Mouse (Mus musculus): ENCODE measurements around the gene Cblb. TPM values are rescaled to one million over a fixed set of nuclear protein-coding genes. Genes with fewer than 3 reads are reported as not detected.

Cblb gene
- polyA plus RNA-seq, 1 experiment from 2014 or later: 28.9 TPM

- WGBS: 92% methylated on average over 7 of the region's 7 CpGs
- Histone ChIP-seq H3K4me3 (no peak overlapping the region), H3K27me3 (replicated peaks; ENCODE audit: low read depth, poor library complexity, severe bottlenecking) (no peaks in the 10 kb centered on the region), H3K27ac (replicated peaks) (no peak overlapping the region), H3K9me3 (no peaks in the 10 kb centered on the region), H3K4me1 (no peaks in the 10 kb centered on the region), H3K36me3 (replicated peaks) (peaks cover 48% of the 10 kb centered on the region)
- DNase-seq (ENCODE audit: low spot score): no peak
Observed at GRCm38 (mm10) chr16:52200107-52200506, 169.1 kb downstream of the Cblb start.

- Histone ChIP-seq H3K9me3 (no peaks in the 10 kb centered on the region), H3K4me3 (no peak overlapping the region), H3K4me1 (no peaks in the 10 kb centered on the region), H3K27me3 (replicated peaks; ENCODE audit: low read depth, poor library complexity, severe bottlenecking) (no peaks in the 10 kb centered on the region), H3K27ac (replicated peaks) (no peak overlapping the region), H3K36me3 (replicated peaks) (peaks cover 19% of the 10 kb centered on the region)
- WGBS: 90% methylated on average over 8 of the region's 8 CpGs
- DNase-seq (ENCODE audit: low spot score): no peak
Observed at GRCm38 (mm10) chr16:52210844-52211606, 180.0 kb downstream of the Cblb start.

- H3K4me1 ChIP-seq: no peaks in the 10 kb centered on the region
- H3K9me3 ChIP-seq: no peaks in the 10 kb centered on the region
- H3K36me3 ChIP-seq (replicated peaks): no peaks in the 10 kb centered on the region
- no peaks in the 10 kb centered on the region for H3K27me3 ChIP-seq (replicated peaks; ENCODE audit: low read depth, poor library complexity, severe bottlenecking)
- DNase-seq (ENCODE audit: low spot score): peak; percentile 53
- WGBS: 21% methylated on average over 2 of the region's 2 CpGs
- H3K4me3 ChIP-seq: no peak overlapping the region
- H3K27ac ChIP-seq (replicated peaks): no peak overlapping the region
Observed at GRCm38 (mm10) chr16:52219069-52219468, 188.0 kb downstream of the Cblb start.

GRCm38 (mm10) chr16:52222896-52223295, 191.9 kb downstream of the Cblb start:
- no peak overlapping the region for H3K27ac ChIP-seq (replicated peaks)
- WGBS: 78% methylated on average over 4 of the region's 4 CpGs
- H3K4me1 ChIP-seq: no peaks in the 10 kb centered on the region
- no peak overlapping the region for H3K4me3 ChIP-seq
- H3K36me3 ChIP-seq (replicated peaks): no peaks in the 10 kb centered on the region
- no peak for DNase-seq (ENCODE audit: low spot score)
- no peaks in the 10 kb centered on the region for H3K27me3 ChIP-seq (replicated peaks; ENCODE audit: low read depth, poor library complexity, severe bottlenecking)
- no peaks in the 10 kb centered on the region for H3K9me3 ChIP-seq

- H3K4me3 ChIP-seq: no peak overlapping the region
- no peaks in the 10 kb centered on the region for H3K36me3 ChIP-seq (replicated peaks)
- 57% methylated on average over 7 of the region's 7 CpGs for WGBS
- DNase-seq (ENCODE audit: low spot score): no peak
- no peaks in the 10 kb centered on the region for H3K27me3 ChIP-seq (replicated peaks; ENCODE audit: low read depth, poor library complexity, severe bottlenecking)
- no peaks in the 10 kb centered on the region for H3K9me3 ChIP-seq
- no peak overlapping the region for H3K27ac ChIP-seq (replicated peaks)
- no peaks in the 10 kb centered on the region for H3K4me1 ChIP-seq
Observed at GRCm38 (mm10) chr16:52229446-52229845, 198.4 kb downstream of the Cblb start.

GRCm38 (mm10) chr16:52229930-52230329, 198.9 kb downstream of the Cblb start:
- H3K4me3 ChIP-seq: no peak overlapping the region
- H3K27me3 ChIP-seq (replicated peaks; ENCODE audit: low read depth, poor library complexity, severe bottlenecking): no peaks in the 10 kb centered on the region
- no peaks in the 10 kb centered on the region for H3K9me3 ChIP-seq
- WGBS: 74% methylated on average over 2 of the region's 2 CpGs
- DNase-seq (ENCODE audit: low spot score): no peak
- H3K27ac ChIP-seq (replicated peaks): no peak overlapping the region
- no peaks in the 10 kb centered on the region for H3K36me3 ChIP-seq (replicated peaks)
- no peaks in the 10 kb centered on the region for H3K4me1 ChIP-seq

GRCm38 (mm10) chr16:52242144-52242543, 211.1 kb downstream of the Cblb start:
- H3K4me1 ChIP-seq: peaks cover 3% of the 10 kb centered on the region; the same call in 1 of the 2 replicates
- peaks cover 5% of the 10 kb centered on the region; the same call in 1 of the 2 replicates for H3K27me3 ChIP-seq (replicated peaks; ENCODE audit: low read depth, poor library complexity, severe bottlenecking)
- peak; percentile 45 for DNase-seq (ENCODE audit: low spot score)
- H3K4me3 ChIP-seq: no peak overlapping the region
- no peaks in the 10 kb centered on the region for H3K9me3 ChIP-seq
- WGBS: 42% methylated on average over 2 of the region's 2 CpGs
- no peak overlapping the region for H3K27ac ChIP-seq (replicated peaks)
- no peaks in the 10 kb centered on the region for H3K36me3 ChIP-seq (replicated peaks)

- Histone ChIP-seq H3K4me1 (peaks cover 3% of the 10 kb centered on the region; the same call in 1 of the 2 replicates), H3K27me3 (replicated peaks; ENCODE audit: low read depth, poor library complexity, severe bottlenecking) (peaks cover 5% of the 10 kb centered on the region; the same call in 1 of the 2 replicates), H3K9me3 (no peaks in the 10 kb centered on the region), H3K36me3 (replicated peaks) (no peaks in the 10 kb centered on the region), H3K27ac (replicated peaks) (no peak overlapping the region), H3K4me3 (no peak overlapping the region)
- 80% methylated on average over 4 of the region's 4 CpGs for WGBS
- peak; percentile 39 for DNase-seq (ENCODE audit: low spot score)
Observed at GRCm38 (mm10) chr16:52243421-52243973, 212.5 kb downstream of the Cblb start.

- Histone ChIP-seq H3K9me3 (0 out of 2 replicates have a peak, but pooled peaks cover 4% of the 10 kb centered on the region), H3K4me3 (no peak overlapping the region), H3K36me3 (replicated peaks) (no peaks in the 10 kb centered on the region; the same call in 1 of the 2 replicates), H3K4me1 (no peaks in the 10 kb centered on the region), H3K27me3 (replicated peaks; ENCODE audit: low read depth, poor library complexity, severe bottlenecking) (no peaks in the 10 kb centered on the region), H3K27ac (replicated peaks) (no peak overlapping the region)
- WGBS: 94% methylated on average over 4 of the region's 4 CpGs
- no peak for DNase-seq (ENCODE audit: low spot score)
Observed at GRCm38 (mm10) chr16:52250196-52250595, 219.2 kb downstream of the Cblb start.

GRCm38 (mm10) chr16:52250935-52251334, 219.9 kb downstream of the Cblb start:
- H3K4me3 ChIP-seq: no peak overlapping the region
- no peak overlapping the region for H3K27ac ChIP-seq (replicated peaks)
- H3K27me3 ChIP-seq (replicated peaks; ENCODE audit: low read depth, poor library complexity, severe bottlenecking): no peaks in the 10 kb centered on the region
- no peaks in the 10 kb centered on the region for H3K4me1 ChIP-seq
- 94% methylated on average over 4 of the region's 4 CpGs for WGBS
- DNase-seq (ENCODE audit: low spot score): no peak
- no peaks in the 10 kb centered on the region; the same call in 1 of the 2 replicates for H3K36me3 ChIP-seq (replicated peaks)
- H3K9me3 ChIP-seq: 0 out of 2 replicates have a peak, but pooled peaks cover 4% of the 10 kb centered on the region

Data from embryonic facial prominence, embryonic 10.5 days (tissue).